Mouse (Mus musculus) brain, embryonic 14.5 days (tissue): Measurements from ENCODE around the gene Lonp2.
A peak's percentile ranks its signal among the peaks of the same experiment; 100 is the strongest.

Experiments used
- CTCF ChIP-seq: fragments of 200-500 bp; IDR thresholded peaks from 2 replicates; pipeline ENCODE4 v1.5.1; 2012; ENCODE audit warnings: inconsistent platforms, mild to moderate bottlenecking, moderate library complexity, borderline replicate concordance; ENCODE audit not compliant: insufficient read depth, insufficient read length; ENCODE audit errors: extremely low read depth
- POLR2A ChIP-seq: fragments of 200-500 bp; IDR thresholded peaks from 2 replicates; pipeline ENCODE4 v1.6.1; 2012; ENCODE audit warnings: mild to moderate bottlenecking, inconsistent platforms, borderline replicate concordance; ENCODE audit not compliant: poor library complexity, insufficient read depth, insufficient read length, severe bottlenecking; ENCODE audit errors: extremely low read depth

- TF ChIP-seq CTCF (no peak), POLR2A (peak; percentile 93)
Measured at GRCm38 (mm10) chr8:86745935-86746441, 122.1 kb downstream of the Lonp2 start.
